Mouse (Mus musculus) limb, embryonic 11.5 days (tissue): ENCODE measurements around the gene Dcaf12. TPM values are rescaled to one million over a fixed set of nuclear protein-coding genes. Genes with fewer than 3 reads are reported as not detected.

Experiments used
- ATAC-seq: fragments of 200-750 bp; cut with Nextera tagmentation; 2 replicates; pipeline ENCODE4 v1.8.0; 2017; ENCODE audit warnings: low read depth; ENCODE audit not compliant: insufficient number of reproducible peaks, low FRiP score, low TSS enrichment
- DNase-seq: peaks from one replicate; pipeline ENCODE4 v3.0.0-alpha.2; 2015; ENCODE audit warnings: low spot score
- H3K27ac ChIP-seq: fragments of 300-500 bp; sonication (generic); replicated peaks from 2 replicates; pipeline ENCODE4 v1.5.1; 2014; ENCODE audit warnings: low read depth, mild to moderate bottlenecking, low read length
- H3K27me3 ChIP-seq: fragments of 300-500 bp; sonication (generic); 2 replicates; pipeline ENCODE4 v1.6.1; 2014; ENCODE audit warnings: mild to moderate bottlenecking, low read length, mixed read lengths; ENCODE audit not compliant: control insufficient read depth, insufficient read depth
- H3K36me3 ChIP-seq: fragments of 300-500 bp; sonication (generic); 2 replicates; pipeline ENCODE4 v1.6.1; 2014; ENCODE audit warnings: mild to moderate bottlenecking, low read length, moderate library complexity, mixed read lengths; ENCODE audit not compliant: control insufficient read depth, insufficient read depth
- H3K4me1 ChIP-seq: fragments of 300-500 bp; sonication (generic); 2 replicates; pipeline ENCODE4 v1.6.1; 2014; ENCODE audit warnings: low read length, mixed read lengths; ENCODE audit not compliant: control insufficient read depth, insufficient read depth
- H3K4me2 ChIP-seq: fragments of 300-500 bp; sonication (generic); 2 replicates; pipeline ENCODE4 v1.6.1; 2014; ENCODE audit warnings: low read depth, mild to moderate bottlenecking, moderate library complexity; ENCODE audit not compliant: severe bottlenecking
- H3K4me3 ChIP-seq: fragments of 300-500 bp; sonication (generic); 2 replicates; pipeline ENCODE4 v1.5.1; 2014; ENCODE audit warnings: low read depth, low read length
- H3K9ac ChIP-seq: fragments of 300-500 bp; sonication (generic); 2 replicates; pipeline ENCODE4 v1.6.1; 2014; ENCODE audit warnings: mild to moderate bottlenecking, low read length
- H3K9me3 ChIP-seq: fragments of 300-500 bp; sonication (generic); 2 replicates; pipeline ENCODE4 v1.6.1; 2016; ENCODE audit warnings: low read length; ENCODE audit not compliant: control insufficient read depth
- WGBS: fragments of 180-500 bp; shearing (Covaris S2); extraction: QIAGEN DNeasy Blood & Tissue Kit; methylation state at CpG from one replicate; pipeline ENCODE4 v1.1.7; 2014; 5-methylcytosine and 5-hydroxymethylcytosine counted together
- polyA plus RNA-seq: library from polyadenylated mRNA; unstranded; fragments of >200 nt; fragmentation: Nextera tagmentation; extraction: Ambion mirVana; gene quantifications from 2 replicates; pipeline ENCODE4 v1.2.1, GENCODE M21; 2014

The Dcaf12 gene
- polyA plus RNA-seq, 1 experiment from 2014 or later = 46.4 TPM

DNA sequence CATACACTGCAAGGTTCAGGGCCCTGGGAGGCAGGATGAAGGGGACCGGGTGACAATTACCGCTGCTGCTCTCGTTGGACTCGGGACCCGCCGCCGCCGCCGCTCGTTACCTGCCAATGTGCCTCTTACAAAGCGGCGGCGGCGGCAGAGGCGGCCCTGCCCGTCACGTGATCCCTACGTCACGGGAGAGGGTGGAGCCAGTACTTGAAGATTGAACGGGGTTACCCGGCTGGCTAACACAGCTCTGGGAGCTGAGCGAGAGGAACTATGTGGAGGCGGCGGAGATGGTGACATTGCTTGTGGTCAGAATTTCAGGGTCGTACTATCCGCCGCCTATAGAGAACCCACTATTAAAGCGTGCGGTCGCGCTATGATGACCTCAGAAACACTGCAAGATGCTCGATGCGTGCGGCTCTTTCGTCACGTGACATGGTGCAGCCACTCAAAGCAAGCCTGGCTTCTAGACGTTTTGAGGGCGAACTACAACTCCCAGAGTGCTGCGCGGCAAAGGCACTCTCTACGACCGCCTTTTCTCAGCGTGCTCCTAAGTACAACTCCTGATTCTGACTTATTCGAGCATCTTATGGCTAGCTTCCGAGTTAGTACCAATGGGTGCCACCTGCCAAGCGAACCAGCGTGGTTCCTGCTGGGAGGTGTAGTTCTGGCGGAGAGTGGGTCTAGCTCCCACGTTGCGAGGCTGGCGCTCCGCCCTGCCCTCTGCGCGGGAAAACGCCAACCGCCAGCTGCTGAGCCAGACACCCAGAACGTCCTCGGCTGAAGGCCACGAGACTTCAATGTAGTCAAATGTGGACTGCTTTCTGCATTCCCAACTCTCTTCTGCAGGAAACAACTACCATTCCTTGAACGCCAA, 39.5 kb downstream of the Dcaf12 start, which contains the start of gene Ubap2:
TSS of gene Ubap2 (minus strand) at position 165 of the 871 bp plus-strand sequence.
- ATAC-seq (peak; percentile 97), DNase-seq (peak; percentile 98)
- Histone ChIP-seq H3K4me2 (peak within 1 kb of the TSS; percentile 62), H3K27ac (peak within 1 kb of the TSS; percentile 75), H3K9ac (peak within 1 kb of the TSS; percentile 93), H3K4me1 (peaks cover 9% of the 10 kb centered on the region), H3K36me3 (peaks cover 5% of the 10 kb centered on the region), H3K4me3 (peak within 1 kb of the TSS; percentile 74), H3K9me3 (no peaks in the 10 kb centered on the region), H3K27me3 (no peaks in the 10 kb centered on the region)
- WGBS = under 1% methylated on average over 60 of the region's 60 CpGs

DNA sequence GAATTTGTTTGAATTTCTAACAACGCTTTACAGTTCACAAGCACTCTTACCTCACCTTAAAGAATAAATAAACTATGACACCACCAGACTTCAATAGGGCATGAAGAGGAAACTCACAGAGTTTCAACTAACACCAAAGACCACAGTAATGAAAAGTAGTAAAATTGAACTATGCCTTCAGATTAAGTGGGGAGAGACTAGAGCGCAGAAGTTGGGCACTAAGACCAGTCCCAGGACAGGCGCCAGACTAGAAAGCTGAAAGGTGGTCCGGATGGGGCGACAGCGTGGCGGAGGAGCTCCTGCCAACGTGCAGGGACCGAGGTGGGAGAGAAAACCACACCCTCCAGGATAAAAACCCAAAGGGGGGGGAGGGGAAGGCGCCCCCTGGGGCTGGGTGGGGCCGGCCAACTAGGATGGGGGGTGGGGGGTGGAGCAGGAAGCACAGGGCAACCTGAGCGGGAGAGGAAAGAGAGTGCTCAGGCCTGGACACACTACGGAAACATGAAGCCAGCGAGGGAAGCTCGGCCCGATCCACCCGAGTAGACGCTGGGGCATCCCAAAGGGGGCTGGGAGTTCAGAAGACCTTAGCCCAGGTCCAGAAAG, 40.2 kb downstream of the Dcaf12 start:
- H3K9me3 ChIP-seq = no peaks in the 10 kb centered on the region
- no peak for DNase-seq
- H3K36me3 ChIP-seq = peaks cover 5% of the 10 kb centered on the region
- peak overlapping the region; percentile 74 for H3K4me3 ChIP-seq
- peak overlapping the region; percentile 62 for H3K4me2 ChIP-seq
- ATAC-seq = no peak
- H3K9ac ChIP-seq = peak overlapping the region; percentile 93
- peaks cover 9% of the 10 kb centered on the region for H3K4me1 ChIP-seq
- under 1% methylated on average over 18 of the region's 18 CpGs for WGBS
- H3K27ac ChIP-seq = peak overlapping the region; percentile 70
- H3K27me3 ChIP-seq = no peaks in the 10 kb centered on the region

DNA sequence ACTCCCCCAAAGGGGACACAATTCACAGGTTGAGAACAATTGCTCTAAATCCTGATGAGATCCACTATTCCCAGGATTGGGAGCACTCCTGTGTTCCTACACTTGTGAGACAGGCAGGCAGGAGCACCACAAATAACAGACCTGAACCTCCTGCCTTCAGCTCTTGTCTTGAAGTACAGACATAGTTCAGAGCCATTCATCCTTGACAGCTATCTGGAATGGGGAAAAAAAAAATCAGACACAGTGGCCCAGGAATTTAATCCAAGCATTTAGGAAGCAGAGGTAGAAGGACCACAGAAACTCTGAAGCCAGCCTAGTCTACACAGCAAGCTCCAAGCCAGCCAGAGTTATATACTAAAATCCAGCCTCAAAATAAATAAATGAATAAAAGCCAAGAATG, 46.6 kb downstream of the Dcaf12 start:
- Histone ChIP-seq H3K9me3 (no peaks in the 10 kb centered on the region), H3K4me2 (no peak overlapping the region), H3K4me1 (peaks cover 2% of the 10 kb centered on the region), H3K36me3 (peaks cover 9% of the 10 kb centered on the region), H3K9ac (no peak overlapping the region), H3K27ac (no peak overlapping the region), H3K4me3 (no peak overlapping the region), H3K27me3 (no peaks in the 10 kb centered on the region)
- no peak for ATAC-seq
- DNase-seq = no peak

DNA sequence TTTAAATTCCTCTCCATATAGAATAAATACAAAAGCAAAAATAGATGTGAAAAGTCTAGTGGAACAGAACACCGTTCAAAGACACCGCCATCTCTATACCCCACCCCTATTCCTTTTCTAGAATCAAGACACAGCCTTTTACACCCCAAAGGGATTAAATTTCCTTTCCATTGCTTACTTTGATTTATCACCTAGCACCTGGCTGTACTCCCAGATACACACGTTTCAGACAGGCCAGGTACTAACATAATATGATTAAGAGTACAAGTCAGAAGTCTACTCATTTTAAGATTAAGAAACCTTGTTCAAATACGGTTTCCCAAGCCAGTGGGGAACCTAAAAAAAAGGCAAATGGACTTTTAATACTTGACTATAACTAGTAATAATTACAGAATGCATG, 48.3 kb downstream of the Dcaf12 start:
- Histone ChIP-seq H3K4me2 (no peak overlapping the region), H3K9me3 (no peaks in the 10 kb centered on the region), H3K9ac (no peak overlapping the region), H3K27ac (no peak overlapping the region), H3K4me3 (no peak overlapping the region), H3K36me3 (peaks cover 9% of the 10 kb centered on the region), H3K27me3 (no peaks in the 10 kb centered on the region), H3K4me1 (no peaks in the 10 kb centered on the region)
- WGBS = 87% methylated on average over 4 of the region's 4 CpGs
- DNase-seq = no peak
- no peak for ATAC-seq

DNA sequence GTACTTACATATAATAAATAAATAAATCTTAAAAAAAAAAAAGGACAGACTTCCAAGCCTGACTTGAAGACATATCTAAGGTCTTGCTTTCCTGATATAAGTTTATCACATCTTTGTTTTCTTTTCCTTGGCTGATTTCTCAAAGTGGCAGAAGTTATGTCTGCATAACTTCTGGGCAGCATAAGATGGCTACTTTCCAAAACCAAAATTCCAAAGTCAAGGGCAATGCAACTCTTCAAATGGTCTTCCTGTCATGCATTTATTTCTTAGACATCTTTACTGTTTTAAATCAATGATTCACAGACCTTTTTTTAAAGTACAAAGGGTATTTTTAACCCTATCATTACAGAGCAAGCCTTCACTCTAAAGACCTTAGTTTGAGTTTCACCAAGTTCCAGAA, 54.0 kb downstream of the Dcaf12 start:
- DNase-seq = no peak
- Histone ChIP-seq H3K27me3 (no peaks in the 10 kb centered on the region), H3K9ac (no peak overlapping the region), H3K4me2 (no peak overlapping the region), H3K36me3 (peaks cover 1% of the 10 kb centered on the region; the same call in 1 of the 2 replicates), H3K27ac (no peak overlapping the region), H3K9me3 (no peaks in the 10 kb centered on the region), H3K4me1 (no peaks in the 10 kb centered on the region), H3K4me3 (no peak overlapping the region)
- no peak for ATAC-seq

DNA sequence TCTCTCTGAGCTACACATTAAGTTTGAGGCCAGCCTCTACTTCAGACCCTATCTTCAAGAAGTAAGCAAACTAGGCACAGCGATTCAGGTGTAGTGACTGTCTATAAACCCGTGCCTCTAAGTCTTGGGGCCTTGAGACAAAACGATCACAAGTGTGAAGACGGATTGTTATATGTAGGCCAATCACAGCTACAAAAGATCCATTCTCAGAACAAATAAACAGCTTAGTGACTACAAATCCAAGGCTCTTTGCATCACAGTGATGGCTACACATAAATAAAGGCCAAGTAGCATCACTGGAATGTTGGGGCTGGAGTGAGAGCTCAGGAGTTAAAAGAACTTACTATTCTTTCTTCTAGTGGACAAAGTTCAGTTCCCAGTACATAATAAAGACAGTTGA, 55.7 kb downstream of the Dcaf12 start:
- H3K4me1 ChIP-seq = no peaks in the 10 kb centered on the region
- H3K27ac ChIP-seq = no peak overlapping the region
- 89% methylated on average over 4 of the region's 4 CpGs for WGBS
- no peak overlapping the region for H3K4me3 ChIP-seq
- H3K36me3 ChIP-seq = no peaks in the 10 kb centered on the region
- H3K9ac ChIP-seq = no peak overlapping the region
- no peak for DNase-seq
- no peaks in the 10 kb centered on the region for H3K27me3 ChIP-seq
- no peaks in the 10 kb centered on the region for H3K9me3 ChIP-seq
- ATAC-seq = no peak
- H3K4me2 ChIP-seq = no peak overlapping the region

DNA sequence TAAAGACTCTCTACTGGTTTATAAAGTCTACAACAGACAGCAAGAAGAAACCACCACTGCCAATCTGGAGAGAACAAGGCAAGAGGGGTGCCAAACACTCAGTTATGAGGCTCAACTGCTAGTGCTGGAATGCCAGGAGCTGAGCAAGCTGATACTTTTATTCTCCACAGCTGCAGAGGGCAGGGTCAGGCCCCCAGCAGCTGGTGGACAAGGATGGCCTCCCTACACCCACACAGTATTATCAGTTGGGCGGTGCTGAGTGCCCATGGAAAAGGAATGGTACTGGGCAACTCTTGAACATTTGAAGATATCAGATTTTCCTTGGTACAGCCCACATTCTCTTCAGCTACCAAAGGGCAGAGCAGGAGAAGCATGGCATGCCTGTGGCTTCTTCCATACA, 56.9 kb downstream of the Dcaf12 start:
- no peaks in the 10 kb centered on the region for H3K27me3 ChIP-seq
- H3K9ac ChIP-seq = no peak overlapping the region
- no peak overlapping the region for H3K4me2 ChIP-seq
- 88% methylated on average over 1 of the region's 1 CpGs for WGBS
- H3K4me3 ChIP-seq = no peak overlapping the region
- DNase-seq (no peak), ATAC-seq (no peak)
- no peaks in the 10 kb centered on the region; the same call in 1 of the 2 replicates for H3K36me3 ChIP-seq
- no peaks in the 10 kb centered on the region for H3K4me1 ChIP-seq
- no peaks in the 10 kb centered on the region for H3K9me3 ChIP-seq
- no peak overlapping the region for H3K27ac ChIP-seq

DNA sequence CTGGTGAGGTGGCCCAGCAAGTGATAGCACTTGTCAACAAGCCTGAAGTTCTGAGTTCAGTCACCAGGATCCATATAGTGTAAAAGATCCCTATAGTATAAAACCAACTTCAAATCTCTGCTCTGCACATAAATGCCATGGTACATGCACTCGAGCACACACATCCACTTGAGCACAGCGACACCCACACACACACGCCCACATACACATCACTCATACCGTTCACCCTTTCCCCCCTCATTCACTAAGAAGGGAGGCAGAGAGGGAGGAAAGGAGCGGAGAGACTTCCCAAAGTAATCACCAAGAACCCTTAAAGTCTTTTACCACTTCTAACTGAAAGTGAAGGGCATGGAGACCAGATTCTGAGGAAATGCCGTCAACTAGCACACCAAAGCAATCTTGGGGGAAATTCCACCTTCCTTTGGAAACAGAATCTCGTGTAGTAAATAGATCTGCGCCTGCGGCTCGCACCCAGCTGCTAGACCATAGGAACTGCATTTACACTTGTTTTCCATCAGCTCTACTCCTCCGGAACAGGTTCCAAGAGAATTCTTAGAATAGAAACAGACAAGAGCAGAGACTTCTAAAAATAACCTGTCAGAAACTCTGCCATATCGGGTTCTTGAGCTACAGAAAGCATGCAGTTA, 59.0 kb downstream of the Dcaf12 start:
- no peak overlapping the region for H3K9ac ChIP-seq
- H3K27me3 ChIP-seq = no peaks in the 10 kb centered on the region
- DNase-seq (no peak), ATAC-seq (no peak)
- WGBS = 93% methylated on average over 12 of the region's 12 CpGs
- no peak overlapping the region for H3K27ac ChIP-seq
- no peaks in the 10 kb centered on the region for H3K4me1 ChIP-seq
- H3K36me3 ChIP-seq = peaks cover 2% of the 10 kb centered on the region; the same call in 1 of the 2 replicates
- no peaks in the 10 kb centered on the region for H3K9me3 ChIP-seq
- no peak overlapping the region for H3K4me2 ChIP-seq
- H3K4me3 ChIP-seq = no peak overlapping the region
